Mouse (Mus musculus) frontal cortex, postnatal 25 days (tissue): ENCODE results near the gene Dusp19.

ENCODE experiments used
- DNase-seq, 2 experiments: peaks; one replicate each; pipeline ENCODE4 v3.0.0; 2022; ENCODE audit warnings: low spot score in 2 of 2

Gene Dusp19

GRCm38 (mm10) chr2:80638364-80639241 is 21.8 kb downstream of the Dusp19 start:
- peak; percentile 91 for DNase-seq

- DNase-seq, result no peak
Measured at GRCm38 (mm10) chr2:80639398-80639797, 22.6 kb downstream of the Dusp19 start.

GRCm38 (mm10) chr2:80639864-80640263 is 23.0 kb downstream of the Dusp19 start:
- DNase-seq, result no peak

- DNase-seq, result no peak
Measured at GRCm38 (mm10) chr2:80661414-80661813, 44.6 kb downstream of the Dusp19 start.

- no peak for DNase-seq
Measured at GRCm38 (mm10) chr2:80662682-80663081, 45.8 kb downstream of the Dusp19 start.

GRCm38 (mm10) chr2:80667396-80667964 is 50.6 kb downstream of the Dusp19 start:
- DNase-seq, result no peak

GRCm38 (mm10) chr2:80669868-80670666 is 53.2 kb downstream of the Dusp19 start:
- DNase-seq, result no peak

GRCm38 (mm10) chr2:80678803-80679202 is 62.0 kb downstream of the Dusp19 start:
- no peak for DNase-seq
